Comparison of ENCODE assay signal across 8 mouse cellular contexts in the genomic region with DNA sequence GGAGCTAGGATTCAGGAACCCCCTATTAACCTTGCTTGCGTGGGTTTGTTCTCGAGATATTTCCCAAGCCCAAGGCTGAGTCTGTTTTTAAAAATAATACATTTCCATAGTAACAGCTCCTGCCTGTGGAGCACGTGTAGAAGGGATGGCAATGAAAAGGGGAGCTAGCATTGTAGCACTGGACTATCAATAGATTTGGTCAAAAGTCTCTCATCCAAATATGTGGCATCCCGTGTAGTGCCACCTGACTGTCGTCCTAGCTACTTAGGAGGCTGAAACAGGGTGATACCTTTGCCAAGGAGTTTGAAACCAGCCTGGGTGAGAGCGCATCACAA. TPM values are rescaled to one million over a fixed set of nuclear protein-coding genes. Genes with fewer than 3 reads are reported as not detected.
DNase-seq lines count a peak whose midpoint lies in the region; ATAC-seq lines count a peak whose summit lies in the region.

No protein-coding gene starts in this region.

- DNase-seq in kidney, adult 11 months = no peak
- DNase-seq in NIH3T3 (ENCODE audit: low read depth) = peak; percentile 45
- DNase-seq in hindbrain, embryonic 10.5 days (ENCODE audit: low spot score) = no peak
- DNase-seq in midbrain, embryonic 10.5 days (ENCODE audit: low spot score) = no peak
- no peak for DNase-seq in yolk sac, embryonic 10.5 days (ENCODE audit: low spot score)
- no peak for DNase-seq in adipocyte (ENCODE audit: low spot score)
- no peak for DNase-seq in embryo, embryonic 11 days

- H3K4me2 ChIP-seq in kidney, embryonic 15.5 days = peak overlapping the region; percentile 94

- WGBS in kidney, embryonic 15.5 days = 24% methylated on average over 6 of the region's 6 CpGs
- 23% methylated on average over 6 of the region's 6 CpGs for WGBS in hindbrain, embryonic 10.5 days
- WGBS in midbrain, embryonic 10.5 days = 26% methylated on average over 6 of the region's 6 CpGs

- H3K27ac ChIP-seq in kidney, embryonic 15.5 days = peak overlapping the region; percentile 72
- H3K27ac ChIP-seq in hindbrain, embryonic 10.5 days = peak overlapping the region; percentile 85
- H3K27ac ChIP-seq in midbrain, embryonic 10.5 days (replicated peaks) = peak overlapping the region; percentile 83

- peaks cover 36% of the 10 kb centered on the region for H3K4me1 ChIP-seq in kidney, embryonic 15.5 days
- H3K4me1 ChIP-seq in hindbrain, embryonic 10.5 days (replicated peaks) = peaks cover 40% of the 10 kb centered on the region
- H3K4me1 ChIP-seq in midbrain, embryonic 10.5 days = peaks cover 45% of the 10 kb centered on the region

- no peaks in the 10 kb centered on the region for H3K9me3 ChIP-seq in kidney, embryonic 15.5 days (replicated peaks)
- no peaks in the 10 kb centered on the region for H3K9me3 ChIP-seq in hindbrain, embryonic 10.5 days
- H3K9me3 ChIP-seq in midbrain, embryonic 10.5 days (replicated peaks) = no peaks in the 10 kb centered on the region

- peak overlapping the region; percentile 49 for H3K9ac ChIP-seq in kidney, embryonic 15.5 days

- no peak for ATAC-seq in kidney, embryonic 15.5 days (replicated peaks; ENCODE audit: low FRiP score)

- H3K36me3 ChIP-seq in kidney, embryonic 15.5 days = peaks cover 13% of the 10 kb centered on the region
- peaks cover 15% of the 10 kb centered on the region for H3K36me3 ChIP-seq in hindbrain, embryonic 10.5 days
- peaks cover 19% of the 10 kb centered on the region for H3K36me3 ChIP-seq in midbrain, embryonic 10.5 days

- no peaks in the 10 kb centered on the region for H3K27me3 ChIP-seq in kidney, embryonic 15.5 days
- peaks cover 12% of the 10 kb centered on the region; the same call in 1 of the 2 replicates for H3K27me3 ChIP-seq in hindbrain, embryonic 10.5 days (ENCODE audit: insufficient read depth, poor library complexity, severe bottlenecking)
- peaks cover 10% of the 10 kb centered on the region; the same call in 1 of the 2 replicates for H3K27me3 ChIP-seq in midbrain, embryonic 10.5 days (ENCODE audit: low read depth, poor library complexity, severe bottlenecking)

- peak overlapping the region; percentile 87 for H3K4me3 ChIP-seq in kidney, embryonic 15.5 days (replicated peaks)
- H3K4me3 ChIP-seq in hindbrain, embryonic 10.5 days = peak overlapping the region; percentile 88
- peak overlapping the region; percentile 84 for H3K4me3 ChIP-seq in midbrain, embryonic 10.5 days

RNA-seq across cellular contexts. Expression of a gene that starts 0.7 kb away (rescaled TPM):
- 6.6 and 8.8 TPM in 2 replicates for polyA plus RNA-seq in kidney, embryonic 15.5 days (2015; fragmentation: Nextera tagmentation; extraction: Ambion mirVana)
- 9.8 and 17.5 TPM in 2 replicates for polyA plus RNA-seq in hindbrain, embryonic 10.5 days (2016; fragmentation: Nextera tagmentation; extraction: Ambion mirVana)
- polyA plus RNA-seq in midbrain, embryonic 10.5 days (2016; fragmentation: Nextera tagmentation; extraction: Ambion mirVana) = 8.6 and 10.8 TPM in 2 replicates

RNA-seq across cellular contexts. Expression of a gene that starts 5.1 kb away (rescaled TPM):
- 41.7 and 46.7 TPM in 2 replicates for polyA plus RNA-seq in kidney, embryonic 15.5 days (2015; fragmentation: Nextera tagmentation; extraction: Ambion mirVana)
- 46.2 and 46.7 TPM in 2 replicates for polyA plus RNA-seq in hindbrain, embryonic 10.5 days (2016; fragmentation: Nextera tagmentation; extraction: Ambion mirVana)
- 45.6 and 47.5 TPM in 2 replicates for polyA plus RNA-seq in midbrain, embryonic 10.5 days (2016; fragmentation: Nextera tagmentation; extraction: Ambion mirVana)

RNA-seq across cellular contexts. Expression of a gene that starts 13.7 kb away (rescaled TPM):
- 390 and 426 TPM in 2 replicates for polyA plus RNA-seq in kidney, embryonic 15.5 days (2015; fragmentation: Nextera tagmentation; extraction: Ambion mirVana)
- 548 and 554 TPM in 2 replicates for polyA plus RNA-seq in hindbrain, embryonic 10.5 days (2016; fragmentation: Nextera tagmentation; extraction: Ambion mirVana)
- polyA plus RNA-seq in midbrain, embryonic 10.5 days (2016; fragmentation: Nextera tagmentation; extraction: Ambion mirVana) = 531 and 532 TPM in 2 replicates

RNA-seq across cellular contexts. Expression of a gene that starts 15.3 kb away (rescaled TPM):
- 27.1 and 27.9 TPM in 2 replicates for polyA plus RNA-seq in kidney, embryonic 15.5 days (2015; fragmentation: Nextera tagmentation; extraction: Ambion mirVana)
- 30.0 and 30.7 TPM in 2 replicates for polyA plus RNA-seq in hindbrain, embryonic 10.5 days (2016; fragmentation: Nextera tagmentation; extraction: Ambion mirVana)
- 29.4 and 35.8 TPM in 2 replicates for polyA plus RNA-seq in midbrain, embryonic 10.5 days (2016; fragmentation: Nextera tagmentation; extraction: Ambion mirVana)

RNA-seq across cellular contexts. Expression of a gene that starts 23.3 kb away (rescaled TPM):
- polyA plus RNA-seq in kidney, embryonic 15.5 days (2015; fragmentation: Nextera tagmentation; extraction: Ambion mirVana) = 126 and 145 TPM in 2 replicates
- 155 and 184 TPM in 2 replicates for polyA plus RNA-seq in hindbrain, embryonic 10.5 days (2016; fragmentation: Nextera tagmentation; extraction: Ambion mirVana)
- polyA plus RNA-seq in midbrain, embryonic 10.5 days (2016; fragmentation: Nextera tagmentation; extraction: Ambion mirVana) = 168 and 189 TPM in 2 replicates
